Mouse (Mus musculus) layer of hippocampus, postnatal 14 days (tissue): Measurements from ENCODE around the gene Ecel1. TPM values are rescaled to one million over a fixed set of nuclear protein-coding genes. Genes with fewer than 3 reads are reported as not detected.
A peak's percentile ranks its signal among the peaks of the same experiment; 100 is the strongest.

ENCODE experiments used
- DNase-seq, 2 experiments: peaks; one replicate each; pipeline ENCODE4 v3.0.0; 2021 to 2022; ENCODE audit warnings: low spot score in 2 of 2, mixed read lengths in 1 of 2
- long read RNA-seq, 2 experiments: library from polyadenylated mRNA; stranded (forward); transcript quantifications; one replicate each; pipeline ENCODE4 v2.0.0; 2021
- total RNA-seq, 2 experiments: library from RNA; stranded (reverse); gene quantifications; 2 replicates each; pipeline ENCODE4 v1.2.3; 2021

Ecel1 gene
- 1 to 10 TPM; 3.6 to 4.4 TPM for total RNA-seq
- long read RNA-seq, experiment 1, partial matches to known transcripts = 1 of 8 reads
- long read RNA-seq, experiment 1, other reads (novel, unspliced or antisense) = 2 of 8 reads
- long read RNA-seq, experiment 2, partial matches to known transcripts = 0 of 5 reads
- long read RNA-seq, experiment 2, other reads (novel, unspliced or antisense) = 1 of 5 reads

GRCm38 (mm10) chr1:87156199-87156587 lies at the start of gene Ecel1:
Gene Ecel1 (minus strand): TSS chr1:87156521.
- no peak for DNase-seq

DNA sequence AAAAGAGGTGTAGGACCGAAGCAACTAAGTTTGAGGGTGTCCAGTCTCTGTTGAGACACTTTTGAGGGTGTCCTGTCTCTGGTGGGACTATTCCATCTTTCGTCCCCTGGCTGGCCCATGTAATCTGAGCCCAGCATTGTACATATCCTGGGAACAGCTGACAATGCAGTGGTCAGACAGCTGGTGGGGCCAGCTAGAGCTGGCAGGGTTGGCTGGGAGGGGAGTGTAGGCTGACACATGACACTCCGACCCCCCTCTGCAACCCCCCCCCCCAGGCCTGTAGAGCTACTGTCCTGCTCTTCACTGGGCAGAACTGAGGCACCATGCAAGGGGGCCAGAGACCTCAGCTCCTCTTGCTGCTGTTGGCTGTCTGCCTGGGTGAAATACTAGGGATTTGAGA lies 49.2 kb upstream of the Ecel1 start:
- no peak for DNase-seq

DNA sequence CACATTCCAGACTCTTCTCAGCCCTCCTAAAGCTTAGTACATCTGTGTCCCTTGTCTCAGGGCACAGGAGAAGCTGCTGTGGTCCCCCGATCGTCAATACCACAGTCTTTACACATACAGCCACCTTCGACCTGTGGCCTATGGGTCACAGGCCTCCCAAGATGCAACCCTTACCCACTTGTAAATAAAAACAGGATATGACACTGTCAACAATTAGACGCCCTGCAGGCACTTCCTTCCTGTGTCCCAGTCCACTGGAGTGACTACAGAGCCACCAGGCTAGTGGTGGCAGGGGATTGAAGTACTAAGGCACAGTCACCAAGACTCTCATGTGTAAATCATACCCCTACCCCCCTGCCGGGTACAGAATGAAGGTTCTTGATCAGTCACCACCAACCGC lies 48.7 kb upstream of the Ecel1 start:
- no peak for DNase-seq

- DNase-seq = no peak
Measured at GRCm38 (mm10) chr1:87204465-87204864, 48.1 kb upstream of the Ecel1 start, which contains the start of gene Chrng. Gene Chrng (plus strand): TSS chr1:87204657.

DNA sequence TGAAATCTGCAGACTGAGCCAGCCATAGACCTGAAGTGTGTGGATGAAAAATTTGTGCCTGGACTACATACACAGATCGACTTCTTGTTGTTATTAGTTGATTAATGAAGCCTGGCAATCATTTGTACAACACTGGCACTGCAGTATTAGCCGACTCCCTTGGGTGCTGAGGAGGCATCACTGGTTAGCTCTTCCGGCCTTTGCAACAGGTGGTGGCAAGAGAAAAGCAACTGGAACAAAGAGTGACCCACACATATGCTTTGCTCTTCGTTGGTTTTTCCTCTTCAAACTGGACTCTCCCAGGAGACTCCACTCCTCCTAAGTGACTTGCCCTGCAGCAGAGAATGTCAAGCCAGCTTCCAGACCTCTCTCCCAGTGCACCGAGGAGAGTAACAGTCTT lies 47.5 kb upstream of the Ecel1 start:
- DNase-seq = no peak

DNA sequence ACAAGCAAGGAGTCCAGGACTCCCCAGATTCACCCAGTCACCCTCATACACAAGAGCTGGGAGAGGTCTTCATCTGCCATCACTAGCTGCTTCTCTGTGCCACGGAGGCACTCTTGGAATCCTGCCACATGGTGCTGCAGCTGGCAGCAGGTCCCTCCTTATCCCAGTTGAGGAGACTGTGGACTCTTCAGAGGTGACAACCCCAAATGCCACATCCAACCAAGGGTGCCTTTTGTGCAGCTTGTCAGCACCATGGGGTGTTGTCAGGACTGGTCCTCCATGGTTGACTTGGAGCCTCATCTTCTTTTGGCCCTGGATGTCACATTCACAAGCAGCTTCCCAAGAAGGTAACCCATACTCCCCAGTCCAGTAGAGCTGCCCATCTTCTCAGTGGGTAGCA lies 45.5 kb upstream of the Ecel1 start:
- no peak for DNase-seq

DNA sequence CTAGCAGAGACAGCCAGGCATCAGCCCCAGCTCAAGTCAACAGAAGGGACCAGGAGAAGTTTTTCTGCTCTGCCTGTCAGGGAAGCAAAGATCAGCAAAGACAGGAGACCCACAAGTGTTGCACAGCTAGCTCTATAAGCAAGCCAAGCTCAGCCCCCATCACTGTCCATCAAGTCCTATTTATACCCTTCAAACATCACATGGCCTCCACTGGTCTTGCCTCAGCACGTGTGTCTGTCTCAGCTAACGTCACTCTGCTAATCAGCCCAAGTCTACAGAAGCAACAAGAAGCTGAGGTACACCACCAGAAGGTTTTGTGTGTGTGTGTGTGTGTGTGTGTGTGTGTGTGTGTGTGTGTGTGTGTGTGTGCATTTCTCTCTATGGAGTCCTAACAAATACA lies 44.5 kb upstream of the Ecel1 start:
- no peak for DNase-seq

DNA sequence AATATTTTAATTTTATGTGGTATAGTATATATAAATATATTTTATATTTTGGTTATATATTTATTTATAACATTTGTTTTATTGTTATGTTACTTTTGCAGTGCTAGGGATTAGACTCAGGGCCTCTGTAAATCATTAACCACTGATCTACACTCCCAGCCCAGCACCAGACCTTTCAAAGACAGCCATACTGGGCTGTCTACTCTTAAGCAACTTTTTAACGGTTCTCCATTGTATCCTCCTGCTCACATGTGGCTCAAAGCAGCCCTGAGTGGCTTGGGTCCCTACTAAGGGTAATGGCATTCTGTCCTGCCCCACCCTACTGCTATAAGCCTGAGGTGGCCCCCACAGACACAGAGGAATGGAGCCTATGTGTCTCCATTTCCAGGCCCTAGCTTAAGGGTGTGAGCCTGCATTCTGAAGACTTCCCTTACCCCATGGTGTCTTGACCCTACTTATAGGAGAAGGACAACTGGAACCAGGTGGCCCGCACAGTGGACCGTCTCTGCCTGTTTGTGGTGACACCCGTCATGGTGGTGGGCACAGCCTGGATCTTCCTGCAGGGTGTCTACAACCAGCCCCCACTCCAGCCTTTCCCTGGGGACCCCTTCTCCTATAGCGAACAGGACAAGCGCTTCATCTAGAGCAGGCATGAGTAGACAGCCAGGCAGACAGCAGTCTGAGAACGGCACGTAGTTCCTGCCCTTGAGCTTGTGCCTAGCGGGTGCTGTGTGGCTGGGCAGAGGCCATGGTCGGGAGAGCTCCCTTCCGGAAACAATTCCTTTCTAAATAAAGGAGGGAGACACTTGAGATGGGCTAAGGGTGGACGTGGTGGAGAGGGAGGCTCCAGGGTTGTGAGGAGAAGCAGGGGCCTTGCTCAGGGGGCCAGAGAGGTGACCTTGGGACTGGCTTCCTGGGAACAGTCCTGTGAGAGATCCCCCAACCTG lies 42.1 kb upstream of the Ecel1 start:
- DNase-seq = no peak

GRCm38 (mm10) chr1:87197296-87197695 lies 41.0 kb upstream of the Ecel1 start:
- no peak for DNase-seq

DNA sequence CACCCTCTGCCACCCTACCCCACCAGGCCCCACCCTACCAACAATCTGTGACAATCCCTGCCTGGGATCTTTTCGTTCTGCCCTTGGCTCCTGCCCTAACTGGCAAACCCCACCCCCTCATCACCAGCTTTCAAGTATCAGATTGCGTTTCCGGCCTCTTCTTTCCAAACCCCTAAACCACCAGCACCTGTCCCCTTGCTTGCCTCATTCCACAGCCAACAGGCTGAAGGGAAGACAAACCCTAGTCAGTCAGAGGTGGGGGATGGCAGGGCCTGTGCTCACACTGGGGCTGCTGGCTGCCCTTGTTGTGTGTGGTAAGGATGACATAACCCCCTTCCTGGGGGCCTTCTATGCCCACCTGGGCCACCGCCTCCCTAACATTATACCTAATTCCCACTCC lies 34.1 kb upstream of the Ecel1 start, which contains the start of gene Chrnd:
Gene Chrnd, plus strand, starts transcription at position 179 of the 400 bp plus-strand sequence.
- DNase-seq = no peak

DNA sequence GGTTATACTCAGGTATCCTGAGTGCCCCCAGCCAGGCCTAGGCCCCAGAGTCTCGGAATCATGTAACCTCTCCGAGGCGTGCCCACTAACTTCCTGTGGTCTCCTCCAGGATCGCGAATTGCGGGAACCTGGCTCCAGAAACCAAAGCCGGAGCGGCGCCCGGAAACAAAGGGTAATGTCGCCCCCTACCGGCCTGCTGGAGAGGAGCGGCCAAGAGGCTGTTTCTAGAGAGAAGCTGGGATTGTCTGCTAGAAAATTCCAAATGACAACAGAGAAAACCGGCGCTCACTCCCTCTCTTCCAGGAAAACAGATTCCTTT lies 30.7 kb upstream of the Ecel1 start:
- peak; percentile 71 to 74 for DNase-seq

- DNase-seq = no peak
Measured at GRCm38 (mm10) chr1:87186261-87187036, 30.1 kb upstream of the Ecel1 start.

DNA sequence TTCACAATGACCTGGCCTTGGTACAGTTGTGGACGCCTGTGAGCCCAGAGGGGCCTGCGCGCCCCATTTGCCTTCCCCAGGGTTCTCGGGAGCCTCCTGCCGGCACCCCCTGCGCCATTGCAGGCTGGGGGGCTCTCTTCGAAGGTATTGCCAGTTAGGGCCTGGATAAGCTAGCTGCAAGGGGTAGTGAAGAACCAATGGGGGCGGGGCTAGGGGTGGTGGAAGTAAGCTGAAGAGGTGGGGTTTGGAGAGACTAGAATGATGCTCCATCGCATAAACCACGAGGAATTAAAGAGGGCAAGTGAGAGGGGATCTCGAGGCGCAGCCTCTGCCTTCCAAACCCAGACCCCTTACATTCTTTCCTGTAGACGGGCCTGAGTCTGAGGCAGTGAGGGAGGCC lies 29.2 kb upstream of the Ecel1 start:
- no peak for DNase-seq

DNA sequence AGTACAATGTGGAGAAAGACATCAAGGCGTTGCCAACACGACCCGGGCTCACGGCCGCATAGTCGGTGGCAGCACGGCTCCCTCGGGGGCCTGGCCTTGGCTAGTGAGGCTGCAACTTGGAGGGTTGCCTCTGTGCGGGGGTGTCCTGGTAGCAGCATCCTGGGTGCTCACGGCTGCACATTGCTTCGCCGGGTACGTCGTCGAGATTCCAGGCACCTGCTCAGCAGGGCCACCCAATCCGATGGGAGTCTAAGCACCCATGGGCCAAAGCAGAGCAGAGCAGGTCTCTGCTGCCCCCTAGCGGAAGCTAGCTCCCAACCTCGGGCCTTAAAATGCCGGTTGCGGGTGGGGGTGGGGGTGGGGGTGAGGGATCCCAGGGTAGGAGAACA lies 28.4 kb upstream of the Ecel1 start:
- DNase-seq = peak; percentile 73 to 76

- DNase-seq = no peak
Measured at GRCm38 (mm10) chr1:87183998-87184750, 27.9 kb upstream of the Ecel1 start.

- DNase-seq = no peak
Measured at GRCm38 (mm10) chr1:87183013-87183412, 26.7 kb upstream of the Ecel1 start, which contains the start of gene Prss56. Gene Prss56 (plus strand): TSS chr1:87183313.

- DNase-seq = no peak
Measured at GRCm38 (mm10) chr1:87180896-87181295, 24.6 kb upstream of the Ecel1 start.

GRCm38 (mm10) chr1:87175852-87176292 lies 19.6 kb upstream of the Ecel1 start:
- peak; percentile 70 to 72 for DNase-seq

GRCm38 (mm10) chr1:87174006-87174955 lies 18.0 kb upstream of the Ecel1 start:
- peak; percentile 60 to 68 for DNase-seq

DNA sequence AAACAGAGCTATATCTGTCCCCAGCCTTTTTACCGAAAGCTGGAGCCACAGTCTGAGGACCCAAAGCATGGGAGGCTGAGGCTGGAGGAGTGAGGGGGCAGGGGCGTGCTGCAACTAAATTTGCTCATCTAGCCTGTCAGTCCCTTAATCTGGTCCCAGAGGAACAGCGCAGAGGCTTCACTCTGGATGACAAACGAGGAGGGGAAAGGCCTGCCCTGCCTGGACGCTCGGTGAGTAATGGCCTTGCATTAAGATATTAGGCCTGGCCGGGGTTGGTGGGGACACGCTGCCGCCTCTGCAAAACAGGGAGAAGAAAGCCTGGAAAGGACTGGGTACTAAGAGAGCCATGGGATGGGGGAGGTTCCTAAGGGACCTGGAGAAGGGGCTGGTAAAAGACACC lies 16.0 kb upstream of the Ecel1 start:
- no peak for DNase-seq
